Mouse (Mus musculus) left cerebral cortex, adult 2 months (tissue): ENCODE measurements around the gene Gtpbp3. TPM values are rescaled to one million over a fixed set of nuclear protein-coding genes. Genes with fewer than 3 reads are reported as not detected.
"Not testable (repeated sequence)": the region's sequence is repeated elsewhere in the genome, so short reads cannot be mapped to it uniquely, and the experiment has no call there.

Experiments used
- DNase-seq, 2 experiments: peaks; one replicate each; pipeline ENCODE4 v3.0.0; 2021 to 2022; ENCODE audit warnings: low spot score in 2 of 2, mixed read lengths in 1 of 2; ENCODE audit errors: extremely low spot score in 1 of 2
- H3K27ac ChIP-seq: fragments of 200-600 bp; 2 replicates; pipeline ENCODE4 v1.8.1; 2022
- H3K4me3 ChIP-seq: fragments of 200-600 bp; 2 replicates; pipeline ENCODE4 v1.8.1; 2022
- CTCF ChIP-seq: fragments of 200-600 bp; IDR thresholded peaks from 2 replicates; pipeline ENCODE4 v1.8.1; 2022; ENCODE audit warnings: antibody characterized with exemption, mild to moderate bottlenecking, moderate library complexity
- intact Hi-C: fragments of 180-260 bp; cut with DNase I; formaldehyde crosslinking; loops from one replicate; pipeline ENCODE4 v1.15.1; 2025
- total RNA-seq, 2 experiments: library from RNA; stranded (reverse); gene quantifications; 2 replicates each; pipeline ENCODE4 v1.2.3; 2021

Gene Gtpbp3
- total RNA-seq, 2 experiments from 2014 or later: 33.0 to 37.4 TPM

GRCm38 (mm10) chr8:71504349-71504748 is 16.4 kb downstream of the Gtpbp3 start:
- intact Hi-C loops: no loop called here
- no peak for TF ChIP-seq CTCF
- Histone ChIP-seq H3K4me3 (no peak overlapping the region), H3K27ac (no peak overlapping the region)
- no peak for DNase-seq

DNA sequence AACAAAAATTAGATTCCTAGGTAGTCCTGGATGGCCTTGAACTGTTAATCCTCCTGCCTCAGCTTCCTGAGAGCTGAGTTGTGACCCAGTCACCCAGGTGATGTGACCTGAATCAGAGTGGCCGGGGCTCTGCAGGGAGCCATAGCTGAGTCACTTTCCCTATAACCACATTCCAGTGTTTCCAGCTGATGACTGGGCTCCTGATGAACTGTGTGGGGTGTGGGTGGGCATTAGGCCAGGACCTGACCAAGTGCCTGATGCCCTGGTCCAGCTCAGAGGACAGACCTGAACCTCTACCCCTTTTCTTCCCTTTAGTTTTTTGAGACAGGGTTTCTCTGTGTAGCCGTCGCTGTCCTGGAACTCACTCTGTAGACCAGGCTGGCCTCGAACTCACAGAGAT is 17.4 kb downstream of the Gtpbp3 start:
- intact Hi-C loops: no loop called here

GRCm38 (mm10) chr8:71505979-71506378 is 18.1 kb downstream of the Gtpbp3 start:
- no peak for TF ChIP-seq CTCF
- no peak for DNase-seq
- intact Hi-C loops: no loop called here
- H3K4me3 ChIP-seq: no peak overlapping the region
- H3K27ac ChIP-seq: no peak overlapping the region

More for the DNA sequence above, 17.4 kb downstream of the Gtpbp3 start:
- no peak for DNase-seq
- no peak overlapping the region for H3K27ac ChIP-seq
- H3K4me3 ChIP-seq: no peak overlapping the region
- TF ChIP-seq CTCF: no peak

- intact Hi-C loops: no loop called here
These were observed 19.7 kb downstream of the Gtpbp3 start for GRCm38 (mm10) chr8:71507589-71508104.

DNA sequence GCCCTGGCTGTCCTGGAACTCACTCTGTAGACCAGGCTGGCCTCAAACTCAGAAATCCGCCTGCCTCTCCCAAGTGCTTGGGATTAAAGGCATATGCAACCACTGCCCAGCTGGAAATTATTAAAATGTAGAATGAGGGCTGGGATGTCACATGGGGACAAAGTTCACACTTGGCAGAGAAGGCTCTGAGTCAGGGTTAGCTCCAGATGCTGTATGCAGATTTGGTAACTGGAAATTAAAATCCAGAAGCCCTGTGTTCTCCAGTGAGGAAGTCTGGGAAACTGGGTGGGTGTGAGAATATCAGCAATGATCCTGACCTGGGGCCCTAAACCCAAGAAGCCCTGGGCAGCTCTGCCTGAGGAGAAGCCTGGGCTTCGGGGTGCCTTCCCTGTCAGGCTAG is 21.4 kb downstream of the Gtpbp3 start:
- no peak for DNase-seq
- intact Hi-C loops: no loop called here
- TF ChIP-seq CTCF: no peak
- Histone ChIP-seq H3K4me3 (no peak overlapping the region), H3K27ac (no peak overlapping the region)

More at GRCm38 (mm10) chr8:71507589-71508104, 19.7 kb downstream of the Gtpbp3 start:
- H3K4me3 ChIP-seq: peak overlapping the region; percentile 75
- peak overlapping the region; percentile 58; the same call in 1 of the 2 replicates for H3K27ac ChIP-seq
- no peak for TF ChIP-seq CTCF
- DNase-seq: peak; percentile 85 to 87

DNA sequence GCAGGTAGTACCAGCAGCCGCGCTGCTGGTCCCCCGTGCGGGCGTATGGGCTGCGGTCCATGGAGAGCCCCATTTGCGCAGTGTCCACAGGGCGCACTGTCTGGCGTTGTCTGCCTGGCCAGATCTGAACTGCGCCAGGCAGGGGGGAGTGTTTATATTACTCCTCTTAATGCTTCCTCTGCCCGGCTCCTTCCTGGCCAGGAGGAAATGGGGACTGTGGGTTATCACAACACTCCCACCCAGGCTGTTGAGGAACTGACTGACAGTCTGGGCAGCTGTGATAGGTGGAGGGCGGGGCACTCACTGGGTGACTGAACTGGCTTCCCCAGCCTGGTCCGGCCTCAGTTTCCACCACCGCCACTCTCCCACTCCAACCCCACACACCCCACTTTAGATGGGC is 23.7 kb downstream of the Gtpbp3 start, which contains the start of gene Plvap:
Plvap (minus strand) TSS at position 109 of the 400 bp plus-strand sequence.
- H3K27ac ChIP-seq: no peak within 1 kb of the TSS
- DNase-seq: no peak
- intact Hi-C loops: no loop called here
- no peak within 1 kb of the TSS for H3K4me3 ChIP-seq
- no peak for TF ChIP-seq CTCF

- no peak for DNase-seq
- Histone ChIP-seq H3K27ac (no peak overlapping the region), H3K4me3 (no peak overlapping the region)
- peak; percentile 6 for TF ChIP-seq CTCF
- intact Hi-C loops: no loop called here
These were observed 25.3 kb downstream of the Gtpbp3 start for GRCm38 (mm10) chr8:71513018-71513754.

DNA sequence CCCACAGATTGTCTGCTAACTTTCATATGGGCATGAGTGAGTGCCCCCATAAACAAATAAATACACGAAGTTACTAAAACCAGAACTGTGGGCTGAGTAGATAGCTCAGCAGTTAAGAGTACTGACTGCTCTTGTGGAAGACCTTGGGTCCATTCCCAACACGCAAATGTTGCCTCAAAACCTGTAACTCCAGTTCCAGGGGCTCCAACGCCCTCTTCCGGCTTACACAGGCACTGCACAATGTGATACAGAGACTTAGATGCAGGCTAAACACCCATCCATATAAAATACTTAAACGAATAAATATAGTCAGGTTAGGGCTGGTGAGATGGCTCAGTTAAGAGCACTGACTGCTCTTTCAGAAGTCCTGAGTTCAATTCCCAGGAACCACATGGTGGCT is 27.1 kb downstream of the Gtpbp3 start:
- intact Hi-C loops: no loop called here
- DNase-seq: no peak
- no peak overlapping the region for H3K4me3 ChIP-seq
- no peak; the same call in 1 of the 2 replicates for TF ChIP-seq CTCF
- H3K27ac ChIP-seq: no peak overlapping the region

- Histone ChIP-seq H3K4me3 (no peak overlapping the region), H3K27ac (no peak overlapping the region)
- TF ChIP-seq CTCF: no peak
- intact Hi-C loops: no loop called here
- no peak for DNase-seq
These were observed 28.9 kb downstream of the Gtpbp3 start for GRCm38 (mm10) chr8:71516786-71517185.

GRCm38 (mm10) chr8:71519037-71519825 is 31.3 kb downstream of the Gtpbp3 start:
- DNase-seq, H3K4me3 ChIP-seq, intact Hi-C loops, H3K27ac ChIP-seq: not testable (repeated sequence)
- peak; percentile 49 for TF ChIP-seq CTCF

DNA sequence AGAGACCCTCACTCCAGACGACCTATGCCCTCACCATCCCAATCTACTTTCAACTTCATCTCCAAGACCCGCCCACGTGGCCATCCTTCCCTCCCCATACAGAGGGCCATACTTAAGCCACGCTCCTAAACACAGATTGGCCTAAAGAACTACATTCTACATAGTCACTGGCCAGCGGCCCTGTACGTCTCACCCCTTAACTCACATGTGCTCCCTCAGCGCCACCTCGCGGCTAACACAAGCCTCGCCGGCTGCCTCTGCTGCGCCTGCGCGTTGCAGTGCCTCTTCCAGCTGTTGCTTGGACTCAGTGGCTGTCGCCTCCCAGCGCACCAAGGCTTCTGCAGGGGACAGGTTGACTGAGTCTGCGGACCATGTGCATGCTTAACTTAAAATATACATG is 33.7 kb downstream of the Gtpbp3 start:
- TF ChIP-seq CTCF: peak; percentile 95
- intact Hi-C loops: loop anchor here (1.0 kb wide), 2 partner anchors 26 to 80 kb away; no protein-coding TSS in a partner anchor
- no peak overlapping the region for H3K4me3 ChIP-seq
- no peak overlapping the region for H3K27ac ChIP-seq
- peak; percentile 87 to 91 for DNase-seq
